Mouse (Mus musculus) forebrain, embryonic 15.5 days (tissue): ENCODE results near the gene Mapk8ip3. TPM values are rescaled to one million over a fixed set of nuclear protein-coding genes. Genes with fewer than 3 reads are reported as not detected.
"Not testable (repeated sequence)": the region's sequence is repeated elsewhere in the genome, so short reads cannot be mapped to it uniquely, and the experiment has no call there.

Source experiments
- ATAC-seq: fragments of 200-750 bp; cut with Nextera tagmentation; replicated peaks from 2 replicates; pipeline ENCODE4 v1.8.0; 2017; ENCODE audit warnings: mild to moderate bottlenecking, moderate TSS enrichment, moderate library complexity
- H3K27ac ChIP-seq: fragments of 300-500 bp; sonication (generic); replicated peaks from 2 replicates; pipeline ENCODE4 v1.5.1; 2015; ENCODE audit warnings: mild to moderate bottlenecking, inconsistent platforms
- H3K27me3 ChIP-seq: fragments of 300-500 bp; sonication (generic); 2 replicates; pipeline ENCODE4 v1.6.1; 2015; ENCODE audit warnings: inconsistent platforms
- H3K36me3 ChIP-seq: fragments of 300-500 bp; sonication (generic); 2 replicates; pipeline ENCODE4 v1.6.1; 2015; ENCODE audit warnings: mild to moderate bottlenecking, inconsistent platforms
- H3K4me1 ChIP-seq: fragments of 300-500 bp; sonication (generic); 2 replicates; pipeline ENCODE4 v1.6.1; 2015; ENCODE audit warnings: inconsistent platforms
- H3K4me2 ChIP-seq: fragments of 300-500 bp; sonication (generic); replicated peaks from 2 replicates; pipeline ENCODE4 v1.6.1; 2015; ENCODE audit warnings: mild to moderate bottlenecking, inconsistent platforms
- H3K4me3 ChIP-seq: fragments of 300-500 bp; sonication (generic); 2 replicates; pipeline ENCODE4 v1.5.1; 2015; ENCODE audit warnings: mild to moderate bottlenecking, inconsistent platforms
- H3K9ac ChIP-seq: fragments of 300-500 bp; sonication (generic); replicated peaks from 2 replicates; pipeline ENCODE4 v1.6.1; 2015; ENCODE audit warnings: mild to moderate bottlenecking, inconsistent platforms
- H3K9me3 ChIP-seq: fragments of 300-500 bp; sonication (generic); 2 replicates; pipeline ENCODE4 v1.6.1; 2016; ENCODE audit warnings: inconsistent platforms
- WGBS: fragments of 180-500 bp; shearing (Covaris S2); methylation state at CpG from one replicate; pipeline ENCODE4 v1.1.7; 2015; ENCODE audit warnings: mixed read lengths; 5-methylcytosine and 5-hydroxymethylcytosine counted together
- polyA plus RNA-seq: library from polyadenylated mRNA; unstranded; fragments of >200 nt; fragmentation: Nextera tagmentation; extraction: Ambion mirVana; gene quantifications from 2 replicates; pipeline ENCODE4 v1.2.1, GENCODE M21; 2015

Mapk8ip3 gene
- 89.4 and 90.6 TPM in 2 replicates for polyA plus RNA-seq

- Histone ChIP-seq H3K4me2 (peak within 1 kb of the TSS; percentile 90), H3K9ac (peak within 1 kb of the TSS; percentile 91), H3K4me3 (peak within 1 kb of the TSS; percentile 84), H3K36me3 (peaks cover 9% of the 10 kb centered on the region), H3K9me3 (no peaks in the 10 kb centered on the region), H3K27ac (peak within 1 kb of the TSS; percentile 93), H3K4me1 (peaks cover 32% of the 10 kb centered on the region), H3K27me3 (no peaks in the 10 kb centered on the region)
- ATAC-seq = peak; percentile 99
- WGBS = under 1% methylated on average over 78 of the region's 78 CpGs
Observed at GRCm38 (mm10) chr17:24936259-24937237, at the start of gene Mapk8ip3. Gene Mapk8ip3 (minus strand): TSS chr17:24936977.

GRCm38 (mm10) chr17:24960852-24961715 is 24.3 kb upstream of the Mapk8ip3 start:
- H3K4me3 ChIP-seq = peak overlapping the region; percentile 94
- peak overlapping the region; percentile 25; the same call in 1 of the 2 replicates for H3K9ac ChIP-seq
- H3K27ac ChIP-seq = peak overlapping the region; percentile 51; the same call in 1 of the 2 replicates
- peak; percentile 36; the same call in 1 of the 2 replicates for ATAC-seq
- peak overlapping the region; percentile 55 for H3K4me2 ChIP-seq
- peaks cover 41% of the 10 kb centered on the region for H3K36me3 ChIP-seq
- WGBS = 15% methylated on average over 21 of the region's 21 CpGs
- H3K4me1 ChIP-seq = peaks cover 18% of the 10 kb centered on the region
- H3K27me3 ChIP-seq = no peaks in the 10 kb centered on the region
- no peaks in the 10 kb centered on the region for H3K9me3 ChIP-seq

GRCm38 (mm10) chr17:24960135-24960851 is 23.5 kb upstream of the Mapk8ip3 start, which contains the start of gene Jpt2:
Gene Jpt2 (minus strand): TSS chr17:24960689.
- under 1% methylated on average over 59 of the region's 59 CpGs for WGBS
- ATAC-seq = peak; percentile 100
- Histone ChIP-seq H3K9ac (peak within 1 kb of the TSS; percentile 90), H3K4me1 (peaks cover 18% of the 10 kb centered on the region), H3K36me3 (peaks cover 41% of the 10 kb centered on the region), H3K4me3 (peak within 1 kb of the TSS; percentile 94), H3K4me2 (peak within 1 kb of the TSS; percentile 55), H3K27me3 (no peaks in the 10 kb centered on the region), H3K27ac (peak within 1 kb of the TSS; percentile 87), H3K9me3 (no peaks in the 10 kb centered on the region)

- Histone ChIP-seq H3K27ac (peak overlapping the region; percentile 87), H3K27me3 (no peaks in the 10 kb centered on the region), H3K36me3 (peaks cover 41% of the 10 kb centered on the region), H3K4me3 (peak overlapping the region; percentile 94), H3K4me1 (peaks cover 18% of the 10 kb centered on the region), H3K9me3 (no peaks in the 10 kb centered on the region), H3K4me2 (peak overlapping the region; percentile 55), H3K9ac (peak overlapping the region; percentile 90)
- no peak for ATAC-seq
- 13% methylated on average over 8 of the region's 8 CpGs for WGBS
Observed at GRCm38 (mm10) chr17:24959371-24959770, 22.6 kb upstream of the Mapk8ip3 start.

- no peaks in the 10 kb centered on the region for H3K27me3 ChIP-seq
- no peak for ATAC-seq
- 93% methylated on average over 2 of the region's 2 CpGs for WGBS
- peaks cover 63% of the 10 kb centered on the region for H3K36me3 ChIP-seq
- no peaks in the 10 kb centered on the region for H3K4me1 ChIP-seq
- H3K27ac ChIP-seq = no peak overlapping the region
- H3K4me3 ChIP-seq = no peak overlapping the region
- no peak overlapping the region for H3K4me2 ChIP-seq
- H3K9ac ChIP-seq = no peak overlapping the region
- no peaks in the 10 kb centered on the region for H3K9me3 ChIP-seq
Observed at GRCm38 (mm10) chr17:24953291-24953690, 16.5 kb upstream of the Mapk8ip3 start.

GRCm38 (mm10) chr17:24950671-24951070 is 13.9 kb upstream of the Mapk8ip3 start:
- H3K36me3 ChIP-seq = peaks cover 82% of the 10 kb centered on the region
- H3K4me2 ChIP-seq = no peak overlapping the region
- no peak overlapping the region for H3K4me3 ChIP-seq
- no peaks in the 10 kb centered on the region for H3K4me1 ChIP-seq
- ATAC-seq = no peak
- no peaks in the 10 kb centered on the region for H3K27me3 ChIP-seq
- 84% methylated on average over 2 of the region's 2 CpGs for WGBS
- H3K27ac ChIP-seq = no peak overlapping the region
- H3K9me3 ChIP-seq = no peaks in the 10 kb centered on the region
- no peak overlapping the region for H3K9ac ChIP-seq

GRCm38 (mm10) chr17:24948204-24948603 is 11.4 kb upstream of the Mapk8ip3 start:
- Histone ChIP-seq H3K36me3 (peaks cover 80% of the 10 kb centered on the region), H3K4me1 (no peaks in the 10 kb centered on the region), H3K27ac (no peak overlapping the region), H3K4me2 (no peak overlapping the region), H3K4me3 (no peak overlapping the region), H3K9ac (no peak overlapping the region), H3K27me3 (no peaks in the 10 kb centered on the region), H3K9me3 (no peaks in the 10 kb centered on the region)
- no peak for ATAC-seq
- 94% methylated on average over 5 of the region's 5 CpGs for WGBS

GRCm38 (mm10) chr17:24943589-24943988 is 6.8 kb upstream of the Mapk8ip3 start:
- H3K4me2 ChIP-seq, ATAC-seq, H3K27me3 ChIP-seq, H3K9me3 ChIP-seq, H3K4me1 ChIP-seq, H3K9ac ChIP-seq, H3K4me3 ChIP-seq, H3K27ac ChIP-seq: not testable (repeated sequence)
- WGBS = 84% methylated on average over 1 of the region's 1 CpGs
- H3K36me3 ChIP-seq = peaks cover 49% of the 10 kb centered on the region

- peaks cover 43% of the 10 kb centered on the region for H3K36me3 ChIP-seq
- no peak overlapping the region for H3K4me3 ChIP-seq
- H3K27ac ChIP-seq = no peak overlapping the region
- H3K9ac ChIP-seq = no peak overlapping the region
- H3K9me3 ChIP-seq = no peaks in the 10 kb centered on the region
- 92% methylated on average over 7 of the region's 7 CpGs for WGBS
- ATAC-seq = no peak
- H3K4me2 ChIP-seq = no peak overlapping the region
- no peaks in the 10 kb centered on the region for H3K27me3 ChIP-seq
- H3K4me1 ChIP-seq = no peaks in the 10 kb centered on the region
Observed at GRCm38 (mm10) chr17:24943036-24943435, 6.3 kb upstream of the Mapk8ip3 start.

GRCm38 (mm10) chr17:24942453-24942852 is 5.7 kb upstream of the Mapk8ip3 start:
- H3K9ac ChIP-seq, H3K27me3 ChIP-seq, H3K4me3 ChIP-seq, ATAC-seq, H3K4me2 ChIP-seq, H3K4me1 ChIP-seq, H3K9me3 ChIP-seq, H3K27ac ChIP-seq: not testable (repeated sequence)
- H3K36me3 ChIP-seq = peaks cover 37% of the 10 kb centered on the region
- WGBS = 12% methylated on average over 2 of the region's 2 CpGs

GRCm38 (mm10) chr17:24937266-24937665 is 489 bp upstream of the Mapk8ip3 start:
- no peak for ATAC-seq
- Histone ChIP-seq H3K4me2 (peak overlapping the region; percentile 90), H3K4me3 (peak overlapping the region; percentile 84), H3K4me1 (peaks cover 32% of the 10 kb centered on the region), H3K27ac (peak overlapping the region; percentile 93), H3K36me3 (peaks cover 6% of the 10 kb centered on the region; the same call in 1 of the 2 replicates), H3K9ac (peak overlapping the region; percentile 91), H3K27me3 (no peaks in the 10 kb centered on the region), H3K9me3 (no peaks in the 10 kb centered on the region)
- 42% methylated on average over 6 of the region's 6 CpGs for WGBS
